Mouse (Mus musculus): ENCODE measurements around the gene Fkbp6. TPM values are rescaled to one million over a fixed set of nuclear protein-coding genes. Genes with fewer than 3 reads are reported as not detected.
A peak's percentile ranks its signal among the peaks of the same experiment; 100 is the strongest.

Fkbp6 gene
- total and polyA plus RNA-seq, 2 experiments from 2014 or later = not detected

- 1% methylated on average over 75 of the region's 92 CpGs for WGBS
Observed at GRCm38 (mm10) chr5:135250186-135251078, 99.4 kb downstream of the Fkbp6 start.

DNA sequence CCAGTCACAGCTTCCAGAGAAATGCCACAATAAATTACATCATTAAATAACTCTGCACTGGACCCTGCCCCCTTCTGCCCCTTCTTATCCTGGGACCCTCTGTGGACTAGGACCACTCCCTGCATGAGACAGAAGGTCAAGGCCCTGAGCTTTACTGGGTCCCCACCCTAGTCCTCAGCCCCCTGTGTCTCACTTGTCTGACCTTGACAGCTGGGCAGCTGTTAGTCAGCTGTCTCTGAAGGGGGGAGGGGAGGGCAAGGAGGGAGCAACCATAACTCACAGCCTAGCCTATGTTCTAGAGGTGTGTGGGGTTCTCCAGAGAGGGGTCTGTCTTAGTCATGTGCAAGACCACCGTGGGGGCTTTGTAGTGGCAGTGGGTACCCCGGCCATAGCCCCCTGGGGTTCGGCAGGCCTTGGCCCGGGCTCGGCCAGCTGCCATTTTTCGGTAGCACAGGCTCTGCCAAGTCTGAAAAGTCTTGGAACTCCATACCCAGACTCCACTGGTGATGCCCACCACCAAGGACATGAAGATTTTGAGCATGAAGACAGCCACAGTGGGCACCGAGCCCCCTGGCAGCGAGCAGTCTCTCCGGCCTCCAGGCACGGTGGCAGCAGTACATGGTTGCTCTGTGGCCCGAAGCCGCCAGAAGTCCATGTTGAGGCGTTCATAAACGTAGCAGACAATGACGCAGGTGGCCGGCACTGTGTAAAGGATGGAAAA is 100.7 kb downstream of the Fkbp6 start:
- Histone ChIP-seq H3K4me2 (ENCODE audit: low read depth) (peak overlapping the region; percentile 95), H3K9me3 (ENCODE audit: low read length) (no peaks in the 10 kb centered on the region), H3K4me3 (ENCODE audit: low read depth, low read length) (peak overlapping the region; percentile 65), H3K27ac (ENCODE audit: low read depth, low read length) (no peak overlapping the region), H3K4me1 (ENCODE audit: insufficient read depth) (0 out of 2 replicates have a peak, but pooled peaks cover 4% of the 10 kb centered on the region), H3K9ac (no peak overlapping the region), H3K36me3 (ENCODE audit: insufficient read depth) (peaks cover 23% of the 10 kb centered on the region), H3K27me3 (ENCODE audit: insufficient read depth, low read length) (no peaks in the 10 kb centered on the region)
- no peak for DNase-seq
- no peak for TF ChIP-seq CTCF (IDR thresholded peaks at IDR 0.05; ENCODE audit: low read depth)
- WGBS = 52% methylated on average over 16 of the region's 16 CpGs
- ATAC-seq = no peak

More at GRCm38 (mm10) chr5:135250186-135251078, 99.4 kb downstream of the Fkbp6 start:
- Histone ChIP-seq H3K36me3 (ENCODE audit: insufficient read depth) (peaks cover 12% of the 10 kb centered on the region), H3K9me3 (ENCODE audit: low read length) (no peaks in the 10 kb centered on the region), H3K4me2 (ENCODE audit: low read depth) (peak overlapping the region; percentile 95), H3K4me1 (ENCODE audit: insufficient read depth) (0 out of 2 replicates have a peak, but pooled peaks cover 4% of the 10 kb centered on the region), H3K27ac (ENCODE audit: low read depth, low read length) (peak overlapping the region; percentile 54), H3K27me3 (ENCODE audit: insufficient read depth, low read length) (no peaks in the 10 kb centered on the region), H3K9ac (peak overlapping the region; percentile 63), H3K4me3 (ENCODE audit: low read depth, low read length) (peak overlapping the region; percentile 65)
- no peak for TF ChIP-seq CTCF (IDR thresholded peaks at IDR 0.05; ENCODE audit: low read depth)
- ATAC-seq = peak; percentile 55
- DNase-seq = peak; percentile 21

GRCm38 (mm10) chr5:135247337-135247736 is 102.5 kb downstream of the Fkbp6 start:
- Histone ChIP-seq H3K4me2 (ENCODE audit: low read depth) (peak overlapping the region; percentile 95), H3K27ac (ENCODE audit: low read depth, low read length) (no peak overlapping the region), H3K4me3 (ENCODE audit: low read depth, low read length) (0 out of 2 replicates have a peak overlapping the region, but pooled peaks have one; percentile 3), H3K4me1 (ENCODE audit: insufficient read depth) (0 out of 2 replicates have a peak, but pooled peaks cover 4% of the 10 kb centered on the region), H3K9me3 (ENCODE audit: low read length) (no peaks in the 10 kb centered on the region), H3K36me3 (ENCODE audit: insufficient read depth) (peaks cover 36% of the 10 kb centered on the region), H3K9ac (no peak overlapping the region), H3K27me3 (ENCODE audit: insufficient read depth, low read length) (no peaks in the 10 kb centered on the region)
- TF ChIP-seq CTCF (IDR thresholded peaks at IDR 0.05; ENCODE audit: low read depth) = no peak
- 63% methylated on average over 9 of the region's 9 CpGs for WGBS
- no peak for ATAC-seq
- DNase-seq = no peak

DNA sequence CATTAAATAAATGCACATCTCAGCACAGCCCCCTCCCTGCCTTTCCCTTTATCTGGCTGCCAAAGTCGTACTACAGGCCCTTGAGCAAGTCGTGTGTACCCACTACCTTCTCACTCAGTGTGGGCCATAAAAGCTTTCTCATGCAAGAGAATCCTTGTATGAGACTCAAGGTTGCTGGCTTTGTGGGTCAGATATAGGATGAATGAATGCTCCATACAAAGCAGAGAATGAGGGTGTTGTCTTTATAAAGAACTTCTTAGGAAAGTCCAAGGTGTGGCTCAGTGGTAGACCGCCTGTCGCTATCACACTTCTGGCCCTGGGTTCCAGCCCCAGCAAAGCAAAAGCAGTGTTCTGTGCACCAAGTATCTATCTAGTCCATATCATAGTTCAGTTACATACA is 103.3 kb downstream of the Fkbp6 start:
- Histone ChIP-seq H3K9me3 (ENCODE audit: low read length) (no peaks in the 10 kb centered on the region), H3K4me2 (ENCODE audit: low read depth) (no peak overlapping the region), H3K36me3 (ENCODE audit: insufficient read depth) (peaks cover 43% of the 10 kb centered on the region), H3K4me3 (ENCODE audit: low read depth, low read length) (no peak overlapping the region), H3K27me3 (ENCODE audit: insufficient read depth, low read length) (no peaks in the 10 kb centered on the region), H3K4me1 (ENCODE audit: insufficient read depth) (0 out of 2 replicates have a peak, but pooled peaks cover 4% of the 10 kb centered on the region), H3K9ac (no peak overlapping the region), H3K27ac (ENCODE audit: low read depth, low read length) (no peak overlapping the region)
- ATAC-seq (no peak), DNase-seq (no peak)
- WGBS = 36% methylated on average over 4 of the region's 4 CpGs
- TF ChIP-seq CTCF (IDR thresholded peaks at IDR 0.05; ENCODE audit: low read depth) = no peak

GRCm38 (mm10) chr5:135243166-135243565 is 106.7 kb downstream of the Fkbp6 start:
- H3K4me2 ChIP-seq (ENCODE audit: low read depth) = no peak overlapping the region
- WGBS = 88% methylated on average over 1 of the region's 1 CpGs

GRCm38 (mm10) chr5:135242608-135243007 is 107.2 kb downstream of the Fkbp6 start:
- no peak overlapping the region for H3K9ac ChIP-seq
- H3K9me3 ChIP-seq (ENCODE audit: low read length) = no peaks in the 10 kb centered on the region
- H3K4me1 ChIP-seq (ENCODE audit: insufficient read depth) = no peaks in the 10 kb centered on the region
- H3K4me2 ChIP-seq (ENCODE audit: low read depth) = no peak overlapping the region
- no peak overlapping the region for H3K4me3 ChIP-seq (ENCODE audit: low read depth, low read length)
- H3K27ac ChIP-seq (ENCODE audit: low read depth, low read length) = 0 out of 2 replicates have a peak overlapping the region, but pooled peaks have one; percentile 4
- 74% methylated on average over 3 of the region's 3 CpGs for WGBS
- peak; percentile 45 for DNase-seq
- H3K36me3 ChIP-seq (ENCODE audit: insufficient read depth) = peaks cover 81% of the 10 kb centered on the region
- TF ChIP-seq CTCF (IDR thresholded peaks at IDR 0.05; ENCODE audit: low read depth) = no peak
- peak; percentile 65; the same call in 1 of the 2 replicates for ATAC-seq
- H3K27me3 ChIP-seq (ENCODE audit: insufficient read depth, low read length) = no peaks in the 10 kb centered on the region

More at GRCm38 (mm10) chr5:135243166-135243565, 106.7 kb downstream of the Fkbp6 start:
- Histone ChIP-seq H3K4me1 (ENCODE audit: insufficient read depth) (no peaks in the 10 kb centered on the region), H3K36me3 (ENCODE audit: insufficient read depth) (peaks cover 75% of the 10 kb centered on the region), H3K27ac (ENCODE audit: low read depth, low read length) (0 out of 2 replicates have a peak overlapping the region, but pooled peaks have one; percentile 4), H3K27me3 (ENCODE audit: insufficient read depth, low read length) (no peaks in the 10 kb centered on the region), H3K9me3 (ENCODE audit: low read length) (no peaks in the 10 kb centered on the region), H3K4me3 (ENCODE audit: low read depth, low read length) (no peak overlapping the region), H3K9ac (no peak overlapping the region)
- DNase-seq (no peak), ATAC-seq (no peak; the same call in 1 of the 2 replicates)
- TF ChIP-seq CTCF (IDR thresholded peaks at IDR 0.05; ENCODE audit: low read depth) = no peak

All from forebrain, postnatal 0 days (tissue).